Mouse (Mus musculus): ENCODE results near the gene Tmem167b.

The Tmem167b gene

GRCm38 (mm10) chr3:108536517-108537260 is 25.6 kb downstream of the Tmem167b start, which contains the start of gene 5330417C22Rik:
TSS of gene 5330417C22Rik (minus strand) at chr3:108536536.
- DNase-seq, result peak; percentile 91

GRCm38 (mm10) chr3:108535896-108536516 is 26.3 kb downstream of the Tmem167b start:
- DNase-seq, result peak; percentile 81

GRCm38 (mm10) chr3:108533951-108534350 is 28.3 kb downstream of the Tmem167b start, which contains the start of gene 1700013F07Rik:
TSS of gene 1700013F07Rik (plus strand) at chr3:108534150.
- DNase-seq, result peak; percentile 11

DNA sequence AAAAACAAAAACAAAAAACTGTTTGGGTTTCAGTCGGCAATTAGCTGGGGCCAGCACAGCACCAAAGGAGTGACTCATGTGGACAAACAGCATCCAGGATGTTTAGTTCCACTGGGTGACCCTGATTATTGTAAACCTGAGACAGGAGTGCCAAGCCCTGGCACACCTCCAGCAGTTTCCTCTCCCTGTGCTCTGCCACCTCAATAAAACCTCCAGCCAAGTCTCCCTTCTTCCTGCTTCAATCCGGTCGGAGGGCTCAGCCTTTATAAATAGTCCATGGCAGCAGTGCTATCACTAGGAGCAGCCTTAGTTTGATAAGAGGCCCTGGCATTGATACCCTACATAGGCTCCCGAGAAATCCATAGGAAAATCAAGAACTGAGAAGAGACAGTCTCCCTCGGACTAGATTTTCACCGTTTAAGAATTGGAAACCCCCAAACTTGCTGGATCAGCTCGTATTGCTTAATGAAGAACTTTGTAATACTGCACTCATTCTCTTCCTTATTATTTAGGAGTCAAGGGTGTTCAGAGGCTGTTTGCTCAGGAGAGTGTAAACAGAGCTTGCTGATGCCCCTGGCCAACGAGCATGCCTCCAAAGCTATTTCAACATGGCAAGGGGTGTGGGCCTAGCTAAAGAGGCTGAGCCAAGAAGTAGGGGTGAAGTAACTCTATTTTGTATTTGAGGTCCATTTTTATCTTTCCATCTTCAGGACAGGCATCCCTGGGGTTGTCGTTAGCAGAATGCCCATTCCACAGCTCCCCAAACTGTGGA is 29.0 kb downstream of the Tmem167b start:
- DNase-seq, result peak; percentile 81

DNA sequence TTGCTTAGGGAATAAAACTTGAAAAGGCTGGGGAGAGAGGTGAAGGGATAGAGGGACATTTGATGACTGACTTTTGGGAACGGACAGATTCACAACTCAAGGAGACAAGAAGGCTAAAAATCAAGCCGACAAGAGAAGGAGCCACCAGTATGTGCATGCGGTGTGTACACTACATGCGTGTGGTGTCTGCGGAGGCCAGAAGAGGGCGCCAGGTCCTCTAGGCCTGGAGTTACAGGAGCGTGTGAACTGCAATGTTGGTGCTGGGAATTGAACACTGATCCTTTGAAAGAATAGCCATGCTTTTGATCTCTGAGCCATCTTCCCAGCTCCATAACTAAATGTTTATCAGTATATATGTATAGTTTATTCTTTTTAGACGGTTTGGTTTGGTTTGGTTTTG is 33.8 kb downstream of the Tmem167b start:
- DNase-seq, result peak; percentile 4

- no peak for DNase-seq
These were observed 38.9 kb downstream of the Tmem167b start for GRCm38 (mm10) chr3:108523415-108523814.

GRCm38 (mm10) chr3:108518276-108518675 is 44.0 kb downstream of the Tmem167b start:
- no peak for DNase-seq

DNA sequence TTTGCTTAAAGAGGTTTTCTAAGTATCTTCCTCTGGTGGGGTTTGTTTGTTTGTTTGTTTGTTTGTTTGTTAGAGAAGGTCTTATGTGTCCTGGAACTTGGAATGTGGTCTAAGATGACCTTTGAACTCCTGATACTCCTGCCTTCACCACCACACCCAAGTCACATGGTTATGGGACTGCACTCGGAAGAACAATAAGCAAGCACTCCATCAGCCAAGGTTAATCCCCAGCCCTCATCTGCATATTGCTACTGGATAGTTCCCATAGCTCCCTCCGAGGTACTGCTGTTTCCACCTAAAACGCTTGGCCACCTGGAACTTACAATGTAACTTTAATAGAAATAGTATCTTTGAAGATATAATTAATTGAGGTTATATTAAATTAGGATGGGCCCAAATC is 48.8 kb downstream of the Tmem167b start:
- DNase-seq, result no peak

DNA sequence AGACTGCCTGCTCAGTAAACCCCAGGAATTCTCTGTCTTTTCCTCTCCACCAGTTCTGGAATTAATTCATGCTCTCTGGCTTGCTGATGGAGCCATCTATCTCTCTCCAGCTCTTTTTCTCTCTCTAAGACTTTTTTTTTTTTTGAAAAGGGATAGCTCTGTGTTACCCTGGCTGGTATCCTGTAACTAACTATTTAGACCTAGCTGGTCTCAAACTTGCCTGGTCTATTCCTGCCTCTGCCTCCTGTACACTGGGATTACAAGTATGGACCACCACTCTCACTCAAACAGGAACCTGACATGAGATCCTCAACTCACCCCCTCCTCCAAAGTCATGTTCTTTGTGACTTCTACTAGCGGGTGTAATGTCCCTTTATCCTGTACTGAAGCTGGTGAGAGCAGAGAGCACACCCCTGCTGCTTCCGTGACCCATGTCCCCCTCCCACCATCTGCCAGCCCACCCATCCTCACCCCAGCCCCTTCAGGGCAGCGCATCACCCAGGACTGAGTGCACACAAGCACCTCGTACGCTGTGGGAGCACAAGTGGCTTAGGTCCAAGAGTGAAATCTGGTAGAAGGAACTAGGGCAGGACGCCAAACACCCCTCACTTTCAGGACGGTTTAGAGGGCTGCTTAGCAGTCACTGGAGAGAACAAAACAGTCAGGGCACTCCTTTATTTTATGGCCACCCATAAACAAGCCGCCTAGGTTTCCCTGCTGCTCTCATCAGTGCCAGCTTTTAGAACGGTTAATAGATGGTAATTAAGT is 51.4 kb downstream of the Tmem167b start:
- no peak for DNase-seq

GRCm38 (mm10) chr3:108510156-108510555 is 52.1 kb downstream of the Tmem167b start:
- no peak for DNase-seq

GRCm38 (mm10) chr3:108508745-108509474 is 53.4 kb downstream of the Tmem167b start:
- DNase-seq, result no peak
